Mouse (Mus musculus): ENCODE measurements around the gene Abca3.
"Not testable (repeated sequence)": the region's sequence is repeated elsewhere in the genome, so short reads cannot be mapped to it uniquely, and the experiment has no call there.

Gene Abca3

DNA sequence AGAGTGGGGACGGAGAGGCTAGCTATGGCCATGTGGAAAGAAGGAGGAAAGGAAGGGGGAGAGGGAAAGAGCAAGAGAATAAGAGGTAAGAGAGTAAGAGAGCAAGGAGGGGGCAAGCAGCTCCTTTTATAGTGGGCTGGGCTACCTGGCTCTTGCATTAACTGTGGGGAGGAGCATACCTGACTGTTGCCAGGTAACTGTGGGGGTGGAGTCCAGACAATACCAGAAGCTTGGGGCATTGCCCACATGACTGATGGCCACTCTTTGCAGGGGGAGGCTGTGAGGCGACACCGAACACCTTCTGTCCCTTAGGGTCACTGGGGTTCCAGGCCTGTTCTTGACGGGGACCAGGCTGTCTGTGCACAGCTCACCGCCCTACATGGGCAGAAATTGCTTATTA, 37.0 kb downstream of the Abca3 start:
- no peak for DNase-seq

DNA sequence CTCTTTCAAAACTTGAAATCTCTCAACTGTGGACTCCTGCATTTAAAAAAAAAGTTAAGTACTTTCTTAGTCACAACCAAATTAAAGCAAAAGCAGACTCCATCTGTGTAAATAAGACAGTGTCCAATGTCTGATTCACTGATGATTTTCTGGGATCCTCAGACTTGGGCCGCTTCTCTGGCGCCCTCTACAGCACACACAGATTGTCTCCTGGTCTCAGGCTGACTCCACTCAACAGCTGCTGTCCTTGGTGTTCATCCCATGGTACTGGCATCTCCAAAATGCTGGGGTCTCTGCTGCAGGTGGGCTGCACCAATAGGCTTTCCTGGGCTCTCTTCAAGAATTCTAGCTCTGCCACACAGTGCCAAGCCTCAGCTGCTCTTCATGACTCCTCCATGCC, 38.1 kb downstream of the Abca3 start:
- DNase-seq: peak; percentile 32

DNA sequence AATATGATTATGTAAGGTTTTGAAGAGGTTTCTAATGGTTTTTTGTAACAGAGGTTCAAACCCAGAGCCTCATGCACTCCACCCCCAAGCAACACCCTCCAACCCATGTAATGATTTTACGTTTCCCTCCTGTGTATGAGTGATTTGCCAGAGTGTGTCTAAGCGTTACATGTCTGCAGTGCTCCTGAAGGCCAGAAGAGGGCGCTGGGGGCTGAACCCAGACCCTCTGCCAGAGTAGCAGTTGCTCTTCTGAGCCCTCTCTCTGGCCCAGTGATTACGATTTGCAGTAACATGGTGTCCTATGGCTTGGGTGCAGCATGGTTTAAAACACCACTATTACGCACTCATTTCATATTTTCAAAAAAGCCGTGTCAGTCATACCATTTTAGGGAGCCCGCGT, 39.4 kb downstream of the Abca3 start:
- DNase-seq: no peak

DNA sequence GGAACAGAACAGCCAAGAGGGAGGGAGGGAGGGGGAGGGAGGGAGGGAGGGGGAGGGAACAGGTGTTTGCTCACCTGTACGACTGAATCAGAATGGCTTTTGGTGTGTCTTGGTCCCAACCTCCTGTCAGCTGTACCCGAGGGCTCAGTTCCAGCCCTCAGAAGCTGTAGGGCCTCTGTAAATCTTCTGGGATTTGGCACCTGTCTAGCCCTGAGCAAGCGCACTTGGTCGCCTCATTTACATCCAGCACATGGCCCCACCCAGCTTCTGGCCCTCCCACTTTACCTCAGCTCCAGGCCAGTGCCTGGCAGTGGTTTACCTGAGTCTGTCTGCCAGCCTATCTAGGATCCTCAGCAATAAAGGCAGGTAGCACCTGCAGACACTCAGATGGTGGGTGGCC, 41.8 kb downstream of the Abca3 start:
- no peak for DNase-seq

- no peak for DNase-seq
These were observed 42.7 kb downstream of the Abca3 start for GRCm38 (mm10) chr17:24394456-24394855.

GRCm38 (mm10) chr17:24402371-24402770, 50.6 kb downstream of the Abca3 start:
- no peak for DNase-seq

- no peak for DNase-seq
These were observed 55.5 kb downstream of the Abca3 start for GRCm38 (mm10) chr17:24407116-24407803.

DNA sequence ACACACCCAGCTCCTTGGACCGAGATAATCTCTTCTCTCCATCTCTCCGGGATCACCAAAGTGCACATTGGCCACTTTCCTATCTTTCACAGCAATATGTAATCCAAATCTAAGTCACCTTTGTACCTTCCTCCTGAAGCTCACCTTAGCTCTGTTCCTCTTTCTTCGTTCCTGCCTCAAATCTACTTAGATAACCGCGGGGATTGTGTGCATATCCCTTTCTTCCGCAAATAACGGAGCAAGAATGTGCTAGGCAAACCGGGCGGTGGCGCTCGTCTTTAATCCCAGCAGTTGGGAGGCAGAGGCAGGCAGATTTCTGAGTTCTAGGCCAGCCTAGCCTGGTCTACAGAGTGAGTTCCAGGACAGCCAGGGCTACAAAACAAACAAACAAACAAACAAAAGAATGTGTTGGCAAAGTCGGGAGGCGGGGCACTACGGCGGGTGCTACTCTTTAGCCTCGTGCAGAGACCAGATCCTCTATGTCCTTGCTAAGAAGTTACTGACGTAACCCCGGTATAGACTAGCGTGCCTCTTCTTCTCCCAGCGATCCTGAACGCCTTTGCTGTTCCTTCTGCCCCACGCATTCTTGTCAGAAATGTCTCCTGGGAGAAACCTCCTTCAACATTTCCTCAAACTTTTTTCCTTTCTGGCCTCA, 61.9 kb downstream of the Abca3 start:
- no peak for DNase-seq

GRCm38 (mm10) chr17:24414230-24414976, 62.7 kb downstream of the Abca3 start, which contains the start of gene Rnps1:
Gene Rnps1 (plus strand): TSS chr17:24414565.
- peak; percentile 90 for DNase-seq

GRCm38 (mm10) chr17:24415011-24415410, 63.3 kb downstream of the Abca3 start:
- DNase-seq: no peak

DNA sequence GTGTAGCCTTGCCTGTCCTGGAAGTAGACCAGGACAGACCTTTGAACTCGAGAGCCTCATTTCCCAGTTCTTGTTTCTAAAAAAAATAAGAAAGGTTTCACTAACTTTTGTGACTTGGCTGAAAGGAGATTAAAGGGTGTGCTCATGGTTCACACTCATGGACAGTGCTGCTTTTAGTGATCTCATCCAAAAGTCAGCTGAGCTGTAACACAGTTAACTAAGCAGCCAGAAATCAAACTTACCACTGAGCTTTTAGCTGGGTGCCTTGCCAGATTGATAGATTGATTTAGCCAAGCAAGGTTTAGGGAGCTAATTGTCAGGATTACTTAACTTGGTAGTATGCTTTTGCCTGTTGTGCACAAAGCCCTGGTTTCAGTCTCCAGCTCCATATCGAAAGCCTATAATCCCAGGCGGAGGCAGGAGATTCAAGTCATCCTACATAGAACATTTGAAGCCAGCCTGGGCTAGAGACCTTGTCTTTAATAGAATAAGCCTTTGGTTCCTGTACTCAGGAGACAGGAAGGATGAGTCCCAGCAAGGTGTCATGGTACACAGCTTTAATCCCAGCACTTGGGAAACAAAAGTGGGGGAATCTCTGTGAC, 64.4 kb downstream of the Abca3 start:
- DNase-seq: no peak

GRCm38 (mm10) chr17:24423114-24423513, 71.4 kb downstream of the Abca3 start:
- no peak for DNase-seq

- no peak for DNase-seq
These were observed 72.7 kb downstream of the Abca3 start for GRCm38 (mm10) chr17:24424489-24424888.

GRCm38 (mm10) chr17:24425326-24425725, 73.6 kb downstream of the Abca3 start:
- DNase-seq: not testable (repeated sequence)

DNA sequence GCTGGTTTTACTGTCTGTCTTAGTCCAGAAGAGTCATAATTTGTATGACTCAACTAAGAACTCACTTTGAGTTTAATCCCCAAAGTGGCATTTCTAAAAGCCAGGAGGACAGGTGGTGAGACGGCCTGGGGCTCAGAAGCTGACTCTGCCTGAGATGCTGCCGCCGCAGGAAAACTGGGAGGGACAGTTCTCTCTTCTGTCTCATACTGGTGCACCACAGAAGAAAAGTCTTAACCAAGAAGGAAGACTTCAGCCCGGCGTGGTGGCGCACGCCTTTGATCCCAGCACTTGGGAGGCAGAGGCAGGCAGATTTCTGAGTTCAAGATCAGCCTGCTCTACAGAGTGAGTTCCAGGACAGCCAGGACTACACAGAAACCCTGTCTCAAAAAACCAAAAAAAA, 74.2 kb downstream of the Abca3 start:
- no peak for DNase-seq

DNA sequence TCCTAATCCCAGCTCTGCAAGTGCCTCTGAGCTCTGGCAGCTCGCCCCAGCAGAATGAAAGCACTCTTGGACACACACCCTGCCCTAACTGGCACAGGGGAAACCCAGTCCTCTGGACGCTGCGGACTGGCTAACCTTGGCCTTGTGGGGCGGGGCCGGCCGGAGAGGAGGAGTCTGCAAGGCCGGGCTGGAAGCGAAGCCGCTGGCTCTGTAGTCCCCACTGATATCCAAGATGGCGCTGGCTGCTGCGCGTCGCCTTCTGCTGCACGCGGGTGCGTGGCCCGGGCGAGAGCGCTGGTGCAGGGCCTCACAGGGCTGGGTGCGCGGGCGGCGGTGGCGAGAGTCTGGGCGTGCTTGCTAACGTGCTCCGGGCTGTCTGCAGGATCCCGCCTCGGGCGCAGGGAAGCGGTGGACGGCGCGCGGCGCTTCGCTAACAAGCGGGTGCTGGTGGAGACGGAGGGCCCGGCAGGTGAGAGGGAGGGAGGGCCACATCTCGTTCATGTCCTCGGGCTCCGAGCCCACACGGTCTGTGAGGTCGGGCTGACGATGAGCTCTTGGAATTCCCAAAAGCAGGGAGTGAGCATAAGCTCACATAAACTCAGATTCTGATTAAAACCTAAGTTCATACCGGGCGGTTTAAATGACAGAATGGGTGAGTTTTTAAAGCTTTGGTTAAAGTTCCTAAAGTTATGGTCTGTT, 74.9 kb downstream of the Abca3 start, which contains the start of gene Eci1:
Gene Eci1 (plus strand): TSS at position 171 of the 699 bp plus-strand sequence.
- peak; percentile 88 for DNase-seq

GRCm38 (mm10) chr17:24427170-24427557, 75.4 kb downstream of the Abca3 start:
- no peak for DNase-seq

DNA sequence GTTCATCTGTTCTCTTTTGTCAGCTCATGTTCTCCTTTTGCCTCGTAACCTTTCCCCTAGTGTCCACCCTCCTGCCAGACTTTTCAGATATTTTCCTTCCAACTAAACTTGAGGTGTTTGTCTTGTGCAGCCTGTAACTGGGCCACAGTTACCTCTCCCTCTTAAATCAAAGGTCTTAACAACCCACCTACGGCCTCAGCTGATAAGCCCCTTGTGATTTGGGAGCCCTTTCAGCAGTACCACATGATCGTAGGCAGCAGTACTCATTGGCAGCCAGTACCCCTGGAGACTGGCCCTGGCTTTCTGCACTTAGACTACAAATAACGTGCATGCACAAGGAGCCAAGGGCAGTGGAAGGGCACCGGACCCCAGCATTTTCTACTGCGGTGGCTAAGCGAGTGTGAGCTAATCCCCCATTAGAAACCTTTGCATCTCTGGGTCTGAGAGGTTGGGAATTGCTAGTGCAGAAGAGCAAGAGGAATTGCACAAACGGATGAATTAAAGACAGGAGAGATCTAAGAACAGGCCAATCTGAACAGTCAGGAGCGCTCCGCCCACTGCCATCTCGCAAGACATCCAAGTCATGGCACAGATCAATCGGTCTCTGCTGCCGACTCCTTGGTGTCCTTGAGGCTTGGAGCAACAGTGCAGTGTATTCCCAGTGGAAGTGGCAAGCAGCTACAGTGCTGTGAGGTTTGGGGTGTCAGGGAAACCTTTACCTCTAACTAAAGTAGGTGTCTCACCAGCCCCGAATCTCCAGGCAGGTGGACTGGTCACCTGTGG, 77.6 kb downstream of the Abca3 start:
- DNase-seq: no peak

- no peak for DNase-seq
These were observed 85.3 kb downstream of the Abca3 start for GRCm38 (mm10) chr17:24437016-24437415.

- no peak for DNase-seq
These were observed 88.6 kb downstream of the Abca3 start for GRCm38 (mm10) chr17:24440377-24440776.

- DNase-seq: no peak
These were observed 89.4 kb downstream of the Abca3 start for GRCm38 (mm10) chr17:24441148-24441547.

DNA sequence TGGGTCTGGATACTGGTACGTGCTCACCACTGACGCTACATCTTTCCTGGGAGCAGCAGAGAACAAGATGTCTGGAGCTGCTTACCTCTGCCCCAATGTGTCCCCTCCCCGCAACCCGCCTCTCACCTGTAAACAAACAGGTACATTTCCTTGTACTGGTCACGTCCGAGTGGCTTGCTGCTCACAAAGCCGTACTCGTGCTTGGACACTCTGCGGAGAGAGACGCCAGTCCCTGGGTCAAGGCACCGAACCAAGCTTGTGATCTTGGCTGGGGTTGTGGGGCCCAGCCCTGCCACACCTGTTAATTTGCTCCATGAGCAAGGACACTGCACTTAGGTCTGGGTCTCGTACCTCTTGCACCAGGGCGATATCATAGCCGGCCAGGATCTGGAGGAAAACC, 90.4 kb downstream of the Abca3 start:
- DNase-seq: no peak
